Comparison of ENCODE assay signal across 29 mouse cellular contexts in genomic region chr6:52779546-52779945, GRCm38 (mm10).
A peak's percentile ranks its signal among the peaks of the same experiment; 100 is the strongest.
DNase-seq lines count a peak whose midpoint lies in the region; ATAC-seq and TF ChIP-seq lines count a peak whose summit lies in the region.
"Had no signal": no experiment of that assay in that cellular context is flagged by ENCODE, and none has a peak within 500 bp of the region (broad histone marks: within the 10 kb centered on the region; RNA-seq: fewer than 3 reads in every experiment).

No protein-coding gene starts in this region.

- DNase-seq in forebrain, embryonic 11.5 days (ENCODE audit: low spot score) = peak; percentile 25
- peak; percentile 74 for DNase-seq in forelimb bud, embryonic 11.5 days (ENCODE audit: low read depth, low spot score)
- DNase-seq in limb, embryonic 11.5 days (ENCODE audit: low spot score) = peak; percentile 70
- no peak for DNase-seq in limb, embryonic 14.5 days (ENCODE audit: low spot score)
- DNase-seq in adrenal gland, postnatal 36 days = no peak
- DNase-seq in adrenal gland, postnatal 14 days = no peak
- DNase-seq: adrenal gland, postnatal 10 days; B cell, adult 2 months; cerebellum, adult 11-12 months; cerebellum, adult 8-10 months; cerebellum, postnatal 10 days; cerebellum, postnatal 36 days; embryo, embryonic 11 days; gastrocnemius, postnatal 25 days; heart, postnatal 10 days; heart, postnatal 36 days had no signal

- ATAC-seq in forebrain, embryonic 11.5 days (replicated peaks; ENCODE audit: low FRiP score) = no peak
- no peak for ATAC-seq in forebrain, embryonic 16.5 days
- ATAC-seq in limb, embryonic 11.5 days (ENCODE audit: insufficient number of reproducible peaks, low FRiP score, low TSS enrichment, low read depth) = peak; percentile 64; the same call in 1 of the 2 replicates
- no peak for ATAC-seq in limb, embryonic 14.5 days (ENCODE audit: low FRiP score, low read depth)
- ATAC-seq: forebrain, embryonic 15.5 days; hindbrain, postnatal 0 days; inflammation-experienced regulatory T-cells, adult 6 months; intestine, embryonic 16.5 days; Patski had no signal

- H3K4me3 ChIP-seq in forebrain, embryonic 11.5 days (ENCODE audit: low read depth, low read length) = no peak overlapping the region
- no peak overlapping the region for H3K4me3 ChIP-seq in forebrain, embryonic 16.5 days (replicated peaks; ENCODE audit: low read length)
- H3K4me3 ChIP-seq in limb, embryonic 11.5 days (ENCODE audit: low read depth, low read length) = no peak overlapping the region
- no peak overlapping the region for H3K4me3 ChIP-seq in limb, embryonic 14.5 days (replicated peaks; ENCODE audit: low read length)
- H3K4me3 ChIP-seq: embryonic facial prominence, embryonic 15.5 days; forebrain, embryonic 12.5 days; forebrain, embryonic 15.5 days; heart, embryonic 12.5 days; heart, embryonic 15.5 days had no signal

- H3K4me1 ChIP-seq in forebrain, embryonic 11.5 days (replicated peaks; ENCODE audit: control insufficient read depth, insufficient read depth, low read length) = no peaks in the 10 kb centered on the region
- 0 out of 2 replicates have a peak, but pooled peaks cover 4% of the 10 kb centered on the region for H3K4me1 ChIP-seq in forebrain, embryonic 16.5 days (replicated peaks; ENCODE audit: control insufficient read depth, insufficient read depth, low read length)
- H3K4me1 ChIP-seq in limb, embryonic 11.5 days (ENCODE audit: control insufficient read depth, insufficient read depth, low read length) = peaks cover 13% of the 10 kb centered on the region
- H3K4me1 ChIP-seq in limb, embryonic 14.5 days (ENCODE audit: control insufficient read depth, insufficient read depth, low read length) = peaks cover 10% of the 10 kb centered on the region
- H3K4me1 ChIP-seq: embryonic facial prominence, embryonic 15.5 days; forebrain, embryonic 12.5 days; heart, embryonic 15.5 days had no signal

- H3K27me3 ChIP-seq in forebrain, embryonic 11.5 days (ENCODE audit: control insufficient read depth, insufficient read depth, low read length) = no peaks in the 10 kb centered on the region
- no peaks in the 10 kb centered on the region for H3K27me3 ChIP-seq in forebrain, embryonic 16.5 days (replicated peaks; ENCODE audit: control insufficient read depth, insufficient read depth, low read length)
- H3K27me3 ChIP-seq in limb, embryonic 11.5 days (ENCODE audit: control insufficient read depth, insufficient read depth, low read length) = 0 out of 2 replicates have a peak, but pooled peaks cover 2% of the 10 kb centered on the region
- no peaks in the 10 kb centered on the region for H3K27me3 ChIP-seq in limb, embryonic 14.5 days (ENCODE audit: control insufficient read depth, insufficient read depth, low read length)
- H3K27me3 ChIP-seq: CH12.LX; embryonic facial prominence, embryonic 15.5 days; forebrain, embryonic 12.5 days; forebrain, embryonic 15.5 days; heart, embryonic 12.5 days; heart, embryonic 15.5 days; Patski had no signal

- H3K36me3 ChIP-seq in forebrain, embryonic 11.5 days (ENCODE audit: control insufficient read depth, insufficient read depth, low read length) = no peaks in the 10 kb centered on the region
- no peaks in the 10 kb centered on the region for H3K36me3 ChIP-seq in forebrain, embryonic 16.5 days (ENCODE audit: control insufficient read depth, insufficient read depth)
- no peaks in the 10 kb centered on the region for H3K36me3 ChIP-seq in limb, embryonic 11.5 days (ENCODE audit: control insufficient read depth, insufficient read depth, low read length)
- H3K36me3 ChIP-seq in limb, embryonic 14.5 days (ENCODE audit: control insufficient read depth, insufficient read depth, low read length) = no peaks in the 10 kb centered on the region
- H3K36me3 ChIP-seq: embryonic facial prominence, embryonic 15.5 days; forebrain, embryonic 12.5 days; forebrain, embryonic 15.5 days; G1E; heart, embryonic 12.5 days; heart, embryonic 15.5 days had no signal

- 86% methylated on average over 5 of the region's 5 CpGs for WGBS in forebrain, embryonic 11.5 days
- 81% methylated on average over 5 of the region's 5 CpGs for WGBS in forebrain, embryonic 16.5 days
- WGBS in limb, embryonic 11.5 days = 34% methylated on average over 5 of the region's 5 CpGs
- 32% methylated on average over 5 of the region's 5 CpGs for WGBS in limb, embryonic 14.5 days

- no peak overlapping the region for H3K27ac ChIP-seq in forebrain, embryonic 11.5 days (ENCODE audit: low read depth, low read length)
- H3K27ac ChIP-seq in forebrain, embryonic 16.5 days (ENCODE audit: low read length) = no peak overlapping the region
- H3K27ac ChIP-seq in limb, embryonic 11.5 days (replicated peaks; ENCODE audit: low read depth, low read length) = peak overlapping the region; percentile 64; the same call in 1 of the 2 replicates
- 0 out of 2 replicates have a peak overlapping the region, but pooled peaks have one; percentile 11 for H3K27ac ChIP-seq in limb, embryonic 14.5 days (replicated peaks; ENCODE audit: low read depth, low read length)
- H3K27ac ChIP-seq: embryonic facial prominence, embryonic 15.5 days; forebrain, embryonic 12.5 days; forebrain, embryonic 15.5 days; heart, embryonic 15.5 days; hindbrain, embryonic 14.5 days; hindbrain, postnatal 0 days had no signal

- no peak for TF ChIP-seq POLR2A in limb, embryonic 14.5 days (IDR thresholded peaks at IDR 0.05; ENCODE audit: borderline replicate concordance, extremely low read depth, insufficient read depth, insufficient read length)

- no peaks in the 10 kb centered on the region for H3K9me3 ChIP-seq in forebrain, embryonic 11.5 days (ENCODE audit: control insufficient read depth, low read length)
- no peaks in the 10 kb centered on the region for H3K9me3 ChIP-seq in forebrain, embryonic 16.5 days (ENCODE audit: control insufficient read depth, low read length)
- H3K9me3 ChIP-seq in limb, embryonic 11.5 days (ENCODE audit: control insufficient read depth, low read length) = no peaks in the 10 kb centered on the region
- no peaks in the 10 kb centered on the region for H3K9me3 ChIP-seq in limb, embryonic 14.5 days (ENCODE audit: control insufficient read depth, low read length)
- H3K9me3 ChIP-seq: embryonic facial prominence, embryonic 15.5 days; forebrain, embryonic 12.5 days; forebrain, embryonic 15.5 days; G1E; heart, embryonic 15.5 days had no signal

- H3K4me2 ChIP-seq in forebrain, embryonic 11.5 days (ENCODE audit: low read depth, low read length, severe bottlenecking) = no peak overlapping the region
- no peak overlapping the region for H3K4me2 ChIP-seq in forebrain, embryonic 16.5 days (ENCODE audit: low read length)
- H3K4me2 ChIP-seq in limb, embryonic 11.5 days (ENCODE audit: low read depth, severe bottlenecking) = no peak overlapping the region
- no peak overlapping the region for H3K4me2 ChIP-seq in limb, embryonic 14.5 days (replicated peaks; ENCODE audit: low read depth, low read length, severe bottlenecking)
- H3K4me2 ChIP-seq: embryonic facial prominence, embryonic 15.5 days; forebrain, embryonic 12.5 days; forebrain, embryonic 15.5 days; heart, embryonic 12.5 days; heart, embryonic 15.5 days; hindbrain, embryonic 14.5 days had no signal

- H3K9ac ChIP-seq in forebrain, embryonic 11.5 days (ENCODE audit: low read length) = no peak overlapping the region
- H3K9ac ChIP-seq in forebrain, embryonic 16.5 days (replicated peaks; ENCODE audit: low read depth, low read length) = no peak overlapping the region
- H3K9ac ChIP-seq in limb, embryonic 11.5 days (ENCODE audit: low read length) = no peak overlapping the region
- H3K9ac ChIP-seq in limb, embryonic 14.5 days (ENCODE audit: low read depth, low read length, severe bottlenecking) = no peak overlapping the region
- H3K9ac ChIP-seq: embryonic facial prominence, embryonic 15.5 days; forebrain, embryonic 12.5 days; forebrain, embryonic 15.5 days; heart, embryonic 12.5 days; heart, embryonic 15.5 days; hindbrain, embryonic 14.5 days had no signal

Comparison
In these comparisons a context has a peak if more than half of its experiments do, and no peak if none do; other contexts are left out.
1. DNase-seq: peak in forebrain, embryonic 11.5 days (single experiment), forelimb bud, embryonic 11.5 days (single experiment) and limb, embryonic 11.5 days (single experiment); none in limb, embryonic 14.5 days (single experiment), adrenal gland, postnatal 36 days (0 of 2) and adrenal gland, postnatal 14 days (single experiment).
2. H3K27ac ChIP-seq: peak in limb, embryonic 11.5 days (single experiment) and limb, embryonic 14.5 days (single experiment); none in forebrain, embryonic 11.5 days (single experiment) and forebrain, embryonic 16.5 days (single experiment).